In genomic region chr2:129715671-129716070, GRCm38 (mm10) we compare ENCODE assay signal across 10 mouse cellular contexts. TPM values are rescaled to one million over a fixed set of nuclear protein-coding genes. Genes with fewer than 3 reads are reported as not detected.
DNase-seq lines count a peak whose midpoint lies in the region; ATAC-seq and TF ChIP-seq lines count a peak whose summit lies in the region.
"Had no signal": no experiment of that assay in that cellular context is flagged by ENCODE, and none has a peak within 500 bp of the region (broad histone marks: within the 10 kb centered on the region; RNA-seq: fewer than 3 reads in every experiment).

No protein-coding gene starts in this region.

- TF ChIP-seq EP300 in stomach, postnatal 0 days (optimal IDR thresholded peaks at IDR 0.05) = no peak

- H3K4me2 ChIP-seq in hindbrain, embryonic 13.5 days = no peak overlapping the region
- H3K4me2 ChIP-seq in stomach, postnatal 0 days (replicated peaks; ENCODE audit: low read depth) = no peak overlapping the region
- H3K4me2 ChIP-seq: embryonic facial prominence, embryonic 12.5 days; lung, embryonic 15.5 days had no signal

- no peaks in the 10 kb centered on the region for H3K36me3 ChIP-seq in hindbrain, embryonic 10.5 days
- no peaks in the 10 kb centered on the region for H3K36me3 ChIP-seq in hindbrain, embryonic 13.5 days
- H3K36me3 ChIP-seq in E14TG2a.4 (ENCODE audit: insufficient read depth, low read length) = no peaks in the 10 kb centered on the region
- no peaks in the 10 kb centered on the region for H3K36me3 ChIP-seq in stomach, postnatal 0 days (ENCODE audit: control insufficient read depth, insufficient read depth, low read length)
- H3K36me3 ChIP-seq: embryonic facial prominence, embryonic 12.5 days; lung, embryonic 15.5 days had no signal

- H3K9ac ChIP-seq in hindbrain, embryonic 13.5 days = no peak overlapping the region
- H3K9ac ChIP-seq in stomach, postnatal 0 days (ENCODE audit: low read length) = no peak overlapping the region
- H3K9ac ChIP-seq: embryonic facial prominence, embryonic 12.5 days; lung, embryonic 15.5 days had no signal

- H3K27me3 ChIP-seq in hindbrain, embryonic 10.5 days (ENCODE audit: insufficient read depth, poor library complexity, severe bottlenecking) = no peaks in the 10 kb centered on the region
- H3K27me3 ChIP-seq in hindbrain, embryonic 13.5 days = peaks cover under 1% of the 10 kb centered on the region; the same call in 1 of the 2 replicates
- H3K27me3 ChIP-seq in E14TG2a.4 (ENCODE audit: insufficient read depth, low read length) = peaks cover 5% of the 10 kb centered on the region; the same call in 1 of the 2 replicates
- no peaks in the 10 kb centered on the region for H3K27me3 ChIP-seq in stomach, postnatal 0 days (ENCODE audit: control insufficient read depth, insufficient read depth, low read length)
- H3K27me3 ChIP-seq: embryonic facial prominence, embryonic 12.5 days; lung, embryonic 15.5 days had no signal

- 21% methylated on average over 10 of the region's 10 CpGs for WGBS in hindbrain, embryonic 10.5 days
- WGBS in hindbrain, embryonic 13.5 days = 18% methylated on average over 10 of the region's 10 CpGs
- WGBS in lung, adult 2 months = 12% methylated on average over 10 of the region's 10 CpGs
- WGBS in stomach, postnatal 0 days = 11% methylated on average over 10 of the region's 10 CpGs

- TF ChIP-seq CTCF in E14TG2a.4 (conservative IDR thresholded peaks at IDR 0.05; ENCODE audit: low read length) = peak; percentile 60
- peak; percentile 67 for TF ChIP-seq CTCF in lung, adult 2 months (IDR thresholded peaks at IDR 0.05; ENCODE audit: insufficient read depth, low read length)
- TF ChIP-seq CTCF in stomach, postnatal 0 days (IDR thresholded peaks at IDR 0.05; ENCODE audit: low read depth) = peak; percentile 88

- no peaks in the 10 kb centered on the region for H3K4me1 ChIP-seq in hindbrain, embryonic 10.5 days (replicated peaks)
- no peaks in the 10 kb centered on the region for H3K4me1 ChIP-seq in hindbrain, embryonic 13.5 days (replicated peaks)
- no peaks in the 10 kb centered on the region for H3K4me1 ChIP-seq in E14TG2a.4 (replicated peaks; ENCODE audit: low read depth, low read length)
- no peaks in the 10 kb centered on the region for H3K4me1 ChIP-seq in lung, adult 2 months (ENCODE audit: control insufficient read depth, insufficient read depth, low read length)
- no peaks in the 10 kb centered on the region for H3K4me1 ChIP-seq in stomach, postnatal 0 days (replicated peaks; ENCODE audit: control insufficient read depth, insufficient read depth)
- H3K4me1 ChIP-seq: embryonic facial prominence, embryonic 12.5 days; lung, embryonic 15.5 days had no signal

- intact Hi-C loops in heart, postnatal 14 days (cut with DNase I) = no loop called here
- intact Hi-C loops in left cerebral cortex, postnatal 25 days (cut with DNase I) = no loop called here

- no peaks in the 10 kb centered on the region for H3K9me3 ChIP-seq in hindbrain, embryonic 10.5 days
- H3K9me3 ChIP-seq in hindbrain, embryonic 13.5 days = peaks cover 6% of the 10 kb centered on the region; the same call in 1 of the 2 replicates
- H3K9me3 ChIP-seq in E14TG2a.4 (ENCODE audit: low read length) = peaks cover 6% of the 10 kb centered on the region
- H3K9me3 ChIP-seq in stomach, postnatal 0 days (ENCODE audit: control insufficient read depth, low read length) = no peaks in the 10 kb centered on the region
- H3K9me3 ChIP-seq: embryonic facial prominence, embryonic 12.5 days; lung, embryonic 15.5 days had no signal

- DNase-seq in hindbrain, embryonic 10.5 days (ENCODE audit: low spot score) = peak; percentile 67
- DNase-seq in adrenal gland, postnatal 25 days = peak; percentile 74
- peak; percentile 61 to 79 for DNase-seq in heart, postnatal 14 days
- DNase-seq in lung, adult 2 months = peak; percentile 59
- peak; percentile 67 for DNase-seq in stomach, postnatal 0 days (ENCODE audit: low spot score)
- DNase-seq in left cerebral cortex, postnatal 25 days (ENCODE audit: low spot score in 2 of 2) = no peak

- TF ChIP-seq POLR2A in lung, adult 2 months (IDR thresholded peaks at IDR 0.05; ENCODE audit: borderline replicate concordance, extremely low read depth, low read depth, low read length) = no peak

- H3K4me3 ChIP-seq in hindbrain, embryonic 10.5 days = no peak overlapping the region
- H3K4me3 ChIP-seq in hindbrain, embryonic 13.5 days = no peak overlapping the region
- H3K4me3 ChIP-seq in E14TG2a.4 (replicated peaks; ENCODE audit: low read length) = no peak overlapping the region
- H3K4me3 ChIP-seq in lung, adult 2 months (replicated peaks; ENCODE audit: extremely low read depth, low read depth, low read length) = no peak overlapping the region
- no peak overlapping the region for H3K4me3 ChIP-seq in stomach, postnatal 0 days (ENCODE audit: low read depth, low read length)
- H3K4me3 ChIP-seq: embryonic facial prominence, embryonic 12.5 days; lung, embryonic 15.5 days had no signal

- ATAC-seq in hindbrain, embryonic 13.5 days (ENCODE audit: low FRiP score) = no peak
- ATAC-seq in stomach, postnatal 0 days (ENCODE audit: low FRiP score, low TSS enrichment) = no peak

- H3K27ac ChIP-seq in hindbrain, embryonic 10.5 days = no peak overlapping the region
- no peak overlapping the region for H3K27ac ChIP-seq in hindbrain, embryonic 13.5 days
- no peak overlapping the region for H3K27ac ChIP-seq in stomach, postnatal 0 days (replicated peaks)
- H3K27ac ChIP-seq: embryonic facial prominence, embryonic 12.5 days; lung, embryonic 15.5 days had no signal

RNA-seq across cellular contexts. Expression of gene Pdyn, which starts 16.0 kb away (rescaled TPM):
- polyA plus RNA-seq in hindbrain, embryonic 10.5 days (2016; fragmentation: Nextera tagmentation; extraction: Ambion mirVana) = 0.12 and 0.58 TPM in 2 replicates
- 10.5 and 13.4 TPM in 2 replicates for polyA plus RNA-seq in hindbrain, embryonic 13.5 days (2015; fragmentation: Nextera tagmentation; extraction: Ambion mirVana)
- total RNA-seq in adrenal gland, postnatal 25 days (2021) = 0.21 TPM in 1 of 2 replicates, not detected in the other
- total RNA-seq in heart, postnatal 14 days (2021) = not detected
- not detected in 2 replicates for polyA plus RNA-seq in lung, adult 2 months (2012; rRNA removed)
- 0.08 and 0.11 TPM in 2 replicates for polyA plus RNA-seq in stomach, postnatal 0 days (2015; fragmentation: Nextera tagmentation; extraction: Ambion mirVana)
- 10 to 100 TPM; 28.1 to 45.3 TPM for total RNA-seq in left cerebral cortex, postnatal 25 days (2021)

Comparison
In these comparisons a context has a peak if more than half of its experiments do, and no peak if none do; other contexts are left out.
1. DNase-seq: peak in hindbrain, embryonic 10.5 days (single experiment), adrenal gland, postnatal 25 days (single experiment), heart, postnatal 14 days (2 of 2), lung, adult 2 months (single experiment) and stomach, postnatal 0 days (single experiment); none in left cerebral cortex, postnatal 25 days (0 of 2).
2. Peak in every context shown above with its lines, with median percentiles within 50 percentile points of each other: CTCF ChIP-seq.